Mouse (Mus musculus) macrophage (primary cell): Measurements from ENCODE around the gene Napa. TPM values are rescaled to one million over a fixed set of nuclear protein-coding genes. Genes with fewer than 3 reads are reported as not detected.

Experiments used
- polyA plus RNA-seq: library from polyadenylated mRNA; stranded (reverse); fragments of 250-400 nt; gene quantifications from 3 replicates; pipeline ENCODE4 v1.2.4, GENCODE M21; 2018; ENCODE audit warnings: inconsistent platforms

The Napa gene
- polyA plus RNA-seq, 1 experiment from 2014 or later, result 85.4 TPM

Other genes with a start within 250 kb of the Napa start
- not detected in 3 replicates for gene Crx, start 218.5 kb upstream of the Napa start, polyA plus RNA-seq
- not detected in 3 replicates for gene Crxos, start 215.8 kb upstream of the Napa start, polyA plus RNA-seq
- 198 to 402 TPM (median 262 TPM) in 3 replicates for gene Selenow, start 176.1 kb upstream of the Napa start, polyA plus RNA-seq
- 77.7 to 125 TPM (median 94.2 TPM) in 3 replicates for gene Nop53, start 152.4 kb upstream of the Napa start, polyA plus RNA-seq
- 0.04 to 0.12 TPM in 2 of 3 replicates, not detected in the other for gene Ehd2, start 130.9 kb upstream of the Napa start, polyA plus RNA-seq
- 4.9 to 8.7 TPM (median 8.4 TPM) in 3 replicates for gene Bicra, start 50.5 kb upstream of the Napa start, polyA plus RNA-seq
- gene Zfp541, start 36.6 kb upstream of the Napa start, polyA plus RNA-seq, result not detected in 3 replicates
- 3.3 to 6.8 TPM (median 5.9 TPM) in 3 replicates for gene Kptn, start 21.4 kb downstream of the Napa start, polyA plus RNA-seq
- gene Slc8a2, start 31.4 kb downstream of the Napa start, polyA plus RNA-seq, result not detected in 3 replicates
- gene Meis3, start 76.6 kb downstream of the Napa start, polyA plus RNA-seq, result 10.2 to 15.0 TPM (median 11.2 TPM) in 3 replicates
- 11.6 to 20.4 TPM (median 18.5 TPM) in 3 replicates for gene Dhx34, start 123.6 kb downstream of the Napa start, polyA plus RNA-seq
- 5.3 to 5.8 TPM (median 5.7 TPM) in 3 replicates for gene C5ar2, start 145.7 kb downstream of the Napa start, polyA plus RNA-seq
- gene C5ar1, start 161.1 kb downstream of the Napa start, polyA plus RNA-seq, result 254 to 928 TPM (median 285 TPM) in 3 replicates
- gene Inafm1, start 175.2 kb downstream of the Napa start, polyA plus RNA-seq, result 1.9 to 10.1 TPM (median 7.4 TPM) in 3 replicates
- gene Ccdc9, start 188.3 kb downstream of the Napa start, polyA plus RNA-seq, result 99.0 to 183 TPM (median 120 TPM) in 3 replicates
- 5.0 to 24.1 TPM (median 6.4 TPM) in 3 replicates for gene Bbc3, start 209.9 kb downstream of the Napa start, polyA plus RNA-seq